ENCODE assay signal across 9 mouse cellular contexts in the genomic region with DNA sequence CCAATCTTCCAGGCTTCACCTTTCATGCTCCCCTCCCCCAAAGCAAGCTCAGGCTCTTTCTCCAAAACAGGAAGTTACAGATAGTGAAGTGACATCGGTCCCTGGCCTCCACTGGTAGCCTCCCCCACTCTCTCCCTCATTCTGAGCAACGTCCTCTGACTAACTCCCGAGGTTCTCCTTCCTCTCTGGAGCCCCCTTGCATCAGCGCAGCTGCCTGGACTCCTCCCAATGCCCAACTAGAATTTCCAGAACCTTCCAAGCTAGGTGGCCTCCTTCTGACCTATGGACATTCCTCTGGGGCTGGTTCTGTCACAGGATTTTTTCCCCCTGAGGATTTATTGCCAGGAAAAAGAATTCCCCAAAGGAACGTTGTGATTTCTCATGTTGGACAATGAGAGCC.
DNase-seq lines count a peak whose midpoint lies in the region; ATAC-seq lines count a peak whose summit lies in the region.
"Had no signal": no experiment of that assay in that cellular context is flagged by ENCODE, and none has a peak within 500 bp of the region (broad histone marks: within the 10 kb centered on the region; RNA-seq: fewer than 3 reads in every experiment).

No protein-coding gene starts in this region.

- peaks cover 26% of the 10 kb centered on the region for H3K4me1 ChIP-seq in heart, embryonic 12.5 days (replicated peaks)

- H3K27me3 ChIP-seq in heart, embryonic 12.5 days (replicated peaks) = no peaks in the 10 kb centered on the region

- H3K4me2 ChIP-seq in heart, embryonic 12.5 days = no peak overlapping the region

- no peak overlapping the region for H3K9ac ChIP-seq in heart, embryonic 12.5 days

- no peak for DNase-seq in heart, postnatal 4 days
- DNase-seq in B cell, adult 2 months = peak; percentile 60 to 64
- DNase-seq in induced T-regulatory cell, adult 2 months (ENCODE audit: low read depth) = peak; percentile 74
- peak; percentile 62 for DNase-seq in mesoderm, embryonic 11.5 days (ENCODE audit: low read depth, low spot score)
- no peak for DNase-seq in layer of hippocampus, postnatal 10 days (ENCODE audit: low spot score in 2 of 2)
- DNase-seq in frontal cortex, postnatal 14 days (ENCODE audit: low spot score in 2 of 2) = no peak
- DNase-seq in left cerebral cortex, postnatal 10 days (ENCODE audit: extremely low spot score in 1 of 2, low spot score in 2 of 2) = no peak
- DNase-seq: gastrocnemius, postnatal 36 days had no signal

- ATAC-seq in heart, embryonic 12.5 days (ENCODE audit: insufficient number of reproducible peaks, low FRiP score) = 0 out of 2 replicates have a peak, but pooled peaks have one; percentile 22

- H3K27ac ChIP-seq in heart, embryonic 12.5 days (ENCODE audit: poor library complexity, severe bottlenecking) = no peak overlapping the region

- H3K4me3 ChIP-seq in heart, embryonic 12.5 days = no peak overlapping the region

- H3K9me3 ChIP-seq in heart, embryonic 12.5 days (replicated peaks) = peaks cover 3% of the 10 kb centered on the region; the same call in 1 of the 2 replicates

- H3K36me3 ChIP-seq in heart, embryonic 12.5 days = no peaks in the 10 kb centered on the region

- WGBS in heart, embryonic 12.5 days = 23% methylated on average over 5 of the region's 5 CpGs

- intact Hi-C loops in left cerebral cortex, postnatal 10 days (cut with DNase I) = no loop called here

Comparison
In these comparisons a context has a peak if more than half of its experiments do, and no peak if none do; other contexts are left out.
1. DNase-seq: peak in B cell, adult 2 months (2 of 2), induced T-regulatory cell, adult 2 months (single experiment) and mesoderm, embryonic 11.5 days (single experiment); none in heart, postnatal 4 days (single experiment), layer of hippocampus, postnatal 10 days (0 of 2), frontal cortex, postnatal 14 days (0 of 2) and left cerebral cortex, postnatal 10 days (0 of 2).